Mouse (Mus musculus) spleen, postnatal 14 days (tissue): ENCODE data around the gene Dmkn.

ENCODE experiments used
- DNase-seq, 2 experiments: peaks; one replicate each; pipeline ENCODE4 v3.0.0; 2021 to 2022; ENCODE audit warnings: low spot score in 2 of 2

Dmkn gene

DNA sequence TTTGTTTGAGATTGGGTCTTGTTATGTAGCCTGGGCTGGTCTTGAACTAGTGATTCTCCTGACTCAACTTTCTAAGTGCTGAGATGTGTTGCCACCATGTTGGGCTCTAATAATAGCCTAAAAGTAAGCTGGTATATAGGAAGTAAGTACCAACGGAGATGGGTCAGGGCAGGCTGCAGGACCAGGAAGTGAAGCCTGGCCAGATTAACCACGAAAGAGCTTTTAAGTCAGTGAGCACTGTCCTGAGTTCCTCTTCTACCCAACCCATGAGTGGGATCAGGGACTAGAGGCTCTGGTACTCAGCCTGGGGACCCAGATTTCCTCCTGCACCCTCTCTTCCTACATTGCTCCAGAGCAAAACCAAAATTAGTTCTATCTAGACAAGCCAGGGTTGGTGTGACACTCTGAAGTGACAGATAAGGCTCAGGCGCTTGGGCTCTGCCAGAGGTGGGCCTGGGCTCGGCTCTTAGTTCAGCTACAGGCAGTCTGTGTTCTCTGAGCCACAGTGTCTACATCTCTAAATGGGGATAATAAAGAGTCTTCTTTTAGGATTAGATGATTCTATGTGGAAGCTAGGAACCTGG, 1.7 kb upstream of the Dmkn start:
- no peak for DNase-seq

DNA sequence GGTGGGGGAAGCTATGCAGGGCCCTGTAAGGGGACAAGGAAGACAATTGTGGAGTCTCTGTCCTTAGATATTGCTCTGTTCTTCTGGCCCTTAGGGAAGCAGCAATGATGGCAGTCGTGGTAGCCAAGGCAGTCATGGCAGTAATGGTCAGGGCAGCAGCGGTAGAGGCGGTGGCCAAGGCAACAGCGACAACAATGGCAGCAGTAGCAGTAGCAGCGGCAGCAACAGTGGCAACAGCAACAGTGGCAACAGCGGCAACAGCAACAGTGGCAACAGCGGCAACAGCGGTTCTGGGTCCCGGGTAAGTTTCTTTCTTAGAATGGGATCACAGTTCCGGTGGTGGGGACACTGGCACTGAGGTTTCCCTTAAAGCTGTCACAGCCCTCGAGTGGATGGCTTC, 1.6 kb downstream of the Dmkn start:
- no peak for DNase-seq

DNA sequence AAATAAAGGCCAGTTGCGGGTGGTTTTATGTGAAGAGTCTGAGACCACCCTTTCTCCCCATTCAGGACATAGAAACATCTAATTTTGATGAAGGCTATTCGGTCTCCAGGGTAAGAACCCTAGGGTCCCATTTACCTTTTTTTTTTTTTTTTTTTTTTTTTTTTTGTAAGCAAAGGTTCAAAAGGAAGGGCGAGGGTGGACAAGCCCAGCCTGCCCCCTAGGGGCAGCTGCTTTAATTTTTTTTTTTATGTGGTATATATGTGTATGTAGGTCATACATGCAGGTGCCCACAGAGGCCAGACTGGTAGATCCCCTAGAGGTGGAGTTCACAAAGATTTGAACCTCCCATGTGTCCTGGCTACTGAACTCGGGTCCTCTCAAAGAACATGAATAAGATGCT, 2.9 kb downstream of the Dmkn start:
- no peak for DNase-seq

DNA sequence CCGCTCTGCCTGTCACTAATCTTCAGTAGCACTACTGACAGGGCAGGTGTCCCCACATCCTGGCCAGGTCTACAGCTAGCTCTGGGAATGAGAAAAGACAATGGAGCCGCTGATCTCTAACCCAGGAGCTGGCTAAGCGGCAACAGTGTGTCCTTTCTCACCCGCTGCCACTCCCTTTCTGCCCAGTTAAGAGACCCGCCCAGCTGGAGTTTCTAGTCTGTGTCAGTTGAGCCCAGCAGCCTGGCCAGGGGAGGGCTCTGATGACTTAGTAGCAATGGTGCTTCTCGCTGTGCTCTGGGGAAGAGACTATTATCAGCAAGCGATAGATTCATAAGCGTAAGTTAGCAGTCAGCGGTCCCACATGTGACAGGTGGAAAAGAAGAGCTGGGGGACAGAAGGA, 5.7 kb downstream of the Dmkn start:
- DNase-seq, result no peak

DNA sequence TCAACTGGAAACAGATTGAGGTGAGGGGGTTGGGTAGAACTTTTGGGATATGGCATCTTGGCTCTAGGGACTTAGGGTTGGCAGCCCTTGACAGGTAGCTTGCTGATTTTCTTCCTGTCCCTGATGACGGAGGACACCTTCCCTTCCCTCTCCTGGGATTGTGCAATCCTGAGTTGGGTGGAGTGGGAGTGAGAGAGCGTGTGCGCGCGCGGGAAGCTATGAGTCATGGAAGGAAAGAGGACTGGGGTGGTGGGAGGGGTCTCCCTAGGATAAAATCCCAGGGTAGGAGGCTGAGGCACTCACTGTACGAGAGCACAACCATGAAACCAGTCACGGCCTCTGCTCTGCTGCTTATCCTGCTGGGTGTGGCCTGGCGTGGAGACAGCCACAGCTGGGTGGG, 12.5 kb downstream of the Dmkn start:
- no peak for DNase-seq

DNA sequence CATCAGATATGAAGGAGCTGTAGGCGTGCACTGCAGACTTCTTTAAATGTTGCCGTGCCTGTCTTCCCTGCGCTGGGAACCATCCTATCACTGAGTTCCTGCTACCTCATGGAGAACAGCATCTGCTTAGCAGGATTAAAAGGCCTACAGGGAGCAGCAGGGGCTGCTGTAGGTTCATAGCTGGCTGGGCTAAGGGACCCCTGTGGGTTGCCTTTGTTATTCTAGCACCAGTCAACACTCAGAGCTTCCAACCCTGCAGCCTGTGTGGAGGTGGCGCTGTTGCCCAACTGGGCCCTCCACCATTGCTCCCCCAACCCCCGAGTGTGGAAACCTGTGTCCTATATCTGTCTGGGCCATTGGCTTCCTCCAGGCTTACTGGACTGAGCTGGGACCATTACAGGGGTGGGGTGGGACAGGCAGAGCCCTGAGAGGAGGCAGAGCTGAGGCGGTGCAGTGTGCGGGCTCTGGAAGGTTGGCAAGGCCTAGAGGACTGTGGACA, 13.6 kb downstream of the Dmkn start:
- DNase-seq, result no peak

DNA sequence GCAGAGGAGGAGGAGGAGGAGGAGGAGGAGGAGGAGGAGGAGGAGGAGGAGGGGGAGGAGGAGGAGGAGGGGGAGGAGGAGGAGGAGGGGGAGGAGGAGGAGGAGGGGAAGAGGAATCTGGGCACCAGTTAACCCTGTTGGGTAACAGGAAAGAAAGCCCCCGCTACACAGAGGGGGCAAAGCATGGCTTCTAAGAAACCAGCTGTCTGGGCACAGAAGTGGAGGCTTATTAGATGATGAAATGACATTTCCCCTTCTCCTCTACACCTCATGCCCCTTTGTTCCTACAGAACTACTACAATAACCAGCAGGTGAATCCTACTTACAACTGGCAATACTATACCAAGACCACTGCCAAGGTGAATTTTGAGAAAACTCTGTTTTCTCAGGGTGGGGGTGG, 14.4 kb downstream of the Dmkn start:
- DNase-seq, result no peak

DNA sequence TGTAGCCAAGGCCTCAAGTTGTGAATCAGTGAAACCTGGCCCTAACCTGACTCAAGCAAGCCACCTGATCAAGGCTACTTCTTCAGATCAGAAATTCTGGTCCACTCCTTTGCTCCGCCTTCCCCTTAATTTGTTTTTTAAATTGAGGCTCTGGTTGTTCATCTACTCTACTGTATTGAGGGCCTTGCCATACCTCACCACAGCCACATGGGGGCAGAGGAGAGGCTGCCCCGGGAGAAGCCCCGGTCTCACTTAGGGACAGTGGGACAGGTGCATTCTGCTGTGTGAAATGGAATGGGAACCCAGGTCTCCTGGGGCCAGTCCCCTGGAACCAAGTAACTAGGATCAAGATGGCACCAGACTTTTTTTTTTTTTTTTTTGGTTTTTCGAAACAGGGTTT, 18.2 kb downstream of the Dmkn start:
- no peak for DNase-seq

DNA sequence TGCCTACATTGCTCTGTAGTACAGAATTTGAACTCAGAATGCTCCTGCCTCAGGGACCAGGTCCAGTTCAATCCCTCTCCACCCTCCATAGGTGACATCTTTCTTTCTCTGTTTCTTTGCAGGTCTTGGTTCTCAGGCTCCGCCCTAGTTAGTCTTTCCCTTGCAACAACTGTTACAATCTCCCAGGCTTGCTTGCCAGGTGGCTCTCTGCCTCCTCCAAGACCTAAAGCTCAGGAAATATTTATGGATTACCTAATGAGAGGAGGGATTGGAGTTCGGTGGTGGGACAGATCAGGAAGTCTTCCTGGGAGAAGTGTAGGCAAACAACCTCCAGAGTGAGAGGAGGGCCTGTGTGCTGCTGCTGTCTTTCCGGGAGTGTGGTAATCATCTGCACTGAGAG, 19.1 kb downstream of the Dmkn start:
- DNase-seq, result no peak

DNA sequence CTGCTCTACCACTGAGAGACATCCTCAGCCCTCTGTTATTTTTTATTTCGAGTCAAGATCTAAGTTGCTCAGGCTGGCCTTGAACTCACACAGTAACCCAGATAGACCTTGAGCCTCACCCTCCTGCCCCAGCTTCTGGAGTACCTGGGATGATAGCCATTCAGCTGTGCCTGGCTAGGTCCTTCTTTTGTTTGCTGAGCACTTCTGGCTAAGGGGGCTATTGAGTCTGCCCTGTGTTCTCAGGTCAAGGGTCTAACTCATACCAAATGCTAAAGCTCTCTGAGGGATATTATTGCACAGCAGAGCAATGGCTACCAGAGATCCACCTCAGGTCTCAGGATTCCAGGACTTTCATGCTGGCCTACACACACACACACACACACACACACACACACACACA, 21.6 kb downstream of the Dmkn start:
- DNase-seq, result no peak

DNA sequence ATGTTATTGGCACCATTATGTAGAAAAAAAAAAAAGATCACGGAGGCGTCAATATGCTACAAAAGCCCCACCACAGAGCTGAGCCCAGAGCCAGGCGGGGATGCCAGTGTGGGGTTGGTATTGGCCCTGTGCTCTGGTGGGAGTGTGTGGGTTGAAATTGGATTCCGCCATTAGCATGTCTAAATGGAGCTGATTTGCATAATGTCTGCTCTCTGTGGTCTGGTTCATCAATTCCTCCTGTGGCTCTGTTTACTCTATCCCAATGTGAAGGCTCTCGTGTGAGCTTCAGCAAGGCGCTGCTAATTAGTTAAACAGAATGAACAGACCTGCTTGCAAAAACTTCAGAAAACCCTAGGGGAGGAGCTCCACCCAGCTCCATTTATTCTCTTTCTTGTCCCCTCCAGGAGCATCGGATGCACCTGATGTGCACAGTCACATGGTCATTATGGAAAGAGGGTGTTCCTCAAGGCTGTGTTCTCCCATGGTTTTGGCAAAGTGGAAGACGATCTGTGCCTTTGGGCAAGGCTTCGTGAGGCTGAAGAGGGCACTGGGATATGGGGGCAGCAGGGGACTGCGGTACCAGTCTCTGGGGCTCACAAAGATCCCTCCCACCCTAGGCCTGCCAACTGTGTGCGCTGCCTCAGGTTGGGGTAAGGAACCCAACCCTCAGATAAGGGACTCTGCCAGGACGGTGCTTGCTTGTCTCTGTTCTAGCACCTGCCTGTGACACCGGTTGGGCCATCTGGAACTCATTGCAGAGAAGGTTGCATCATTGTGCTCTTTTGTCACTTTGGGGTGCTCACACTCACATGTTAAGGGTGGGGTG, 22.4 kb downstream of the Dmkn start:
- no peak for DNase-seq

DNA sequence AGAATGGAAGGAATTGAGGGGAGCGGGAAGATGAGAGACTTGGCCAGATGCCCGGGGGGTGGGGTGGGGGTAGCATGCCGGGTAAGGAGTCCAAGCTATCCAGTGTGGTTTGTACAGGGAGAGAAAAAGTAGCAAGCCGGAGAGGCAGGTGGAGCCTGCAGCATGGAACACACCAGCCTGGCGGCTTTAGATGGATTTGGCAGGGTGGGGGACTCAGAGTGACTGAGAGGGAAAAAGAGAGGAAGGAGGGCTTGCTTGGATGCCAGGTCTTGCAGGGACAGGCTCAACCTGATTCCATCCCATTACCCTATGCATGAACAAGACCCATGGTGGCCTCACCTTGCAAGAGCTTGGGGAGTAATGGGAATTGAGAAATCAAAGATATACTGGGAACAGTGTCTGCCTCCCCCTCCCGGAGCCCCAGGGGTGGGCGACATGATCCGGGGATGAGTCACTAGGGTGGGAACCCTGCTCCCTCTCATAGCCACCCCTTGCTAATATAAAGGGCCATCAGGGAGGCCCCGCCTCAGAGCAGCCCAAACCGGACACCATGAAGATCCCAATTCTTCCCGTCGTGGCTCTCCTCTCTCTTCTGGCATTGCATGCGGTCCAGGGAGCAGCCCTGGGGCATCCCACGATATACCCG, 23.9 kb downstream of the Dmkn start, which contains the start of gene Krtdap:
Krtdap (plus strand) TSS at position 520 of the 646 bp plus-strand sequence.
- no peak for DNase-seq

DNA sequence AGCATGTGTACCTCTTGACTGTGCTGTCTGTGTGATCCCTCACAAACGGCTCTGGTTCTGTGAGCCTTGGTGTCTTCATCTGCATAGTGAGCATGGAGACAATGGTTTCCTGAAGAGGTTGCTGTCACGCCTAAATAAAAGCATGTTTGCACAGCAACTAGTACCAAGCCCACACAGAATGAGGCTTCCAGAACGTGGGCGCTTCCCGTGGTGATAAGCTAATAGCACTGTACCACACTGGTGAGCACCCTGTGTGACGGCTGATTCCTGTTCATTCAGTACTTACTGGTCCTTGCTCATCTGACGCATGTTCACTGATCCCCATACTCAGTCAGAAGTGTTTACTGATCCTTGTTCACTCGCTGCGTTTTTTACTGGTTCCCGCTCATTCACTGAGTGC, 26.6 kb downstream of the Dmkn start:
- DNase-seq, result no peak

DNA sequence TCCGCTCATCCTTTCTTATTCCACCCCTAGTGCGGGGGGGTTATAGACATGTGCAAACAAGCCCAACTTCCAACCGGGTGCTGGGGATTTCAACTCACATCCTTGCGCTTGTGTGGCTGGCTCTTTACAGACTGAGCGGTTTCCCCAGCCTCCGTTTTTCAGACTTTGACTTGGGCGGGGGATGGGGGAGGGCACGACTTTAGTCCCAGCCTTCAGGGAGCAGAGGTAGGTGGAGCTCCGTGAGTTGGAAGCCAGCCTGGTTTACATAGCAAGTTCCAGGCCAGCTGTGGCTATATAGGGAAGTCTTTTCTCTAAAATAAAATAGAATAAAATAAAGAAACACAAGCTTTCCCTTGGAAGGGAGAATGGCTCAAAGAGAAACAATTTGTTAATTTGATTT, 28.4 kb downstream of the Dmkn start:
- no peak for DNase-seq

DNA sequence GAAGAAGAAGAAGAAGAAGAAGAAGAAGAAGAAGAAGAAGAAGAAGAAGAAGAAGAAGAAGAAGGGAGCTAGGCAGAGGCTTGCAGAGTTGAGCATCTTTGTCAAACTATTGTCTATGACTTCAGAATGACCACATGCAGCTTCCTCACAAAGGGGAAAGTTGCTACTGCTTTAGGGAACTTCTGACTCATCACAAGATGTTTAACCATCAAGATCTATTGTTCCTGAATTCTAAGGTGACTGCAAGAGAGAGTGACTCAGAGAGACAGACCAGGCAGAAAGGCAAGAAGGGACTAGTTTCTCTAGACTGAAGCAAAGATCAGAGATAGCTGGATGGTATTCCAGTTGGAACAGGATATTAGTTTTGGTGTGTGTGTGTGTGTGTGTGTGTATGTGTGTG, 31.4 kb downstream of the Dmkn start:
- no peak for DNase-seq

DNA sequence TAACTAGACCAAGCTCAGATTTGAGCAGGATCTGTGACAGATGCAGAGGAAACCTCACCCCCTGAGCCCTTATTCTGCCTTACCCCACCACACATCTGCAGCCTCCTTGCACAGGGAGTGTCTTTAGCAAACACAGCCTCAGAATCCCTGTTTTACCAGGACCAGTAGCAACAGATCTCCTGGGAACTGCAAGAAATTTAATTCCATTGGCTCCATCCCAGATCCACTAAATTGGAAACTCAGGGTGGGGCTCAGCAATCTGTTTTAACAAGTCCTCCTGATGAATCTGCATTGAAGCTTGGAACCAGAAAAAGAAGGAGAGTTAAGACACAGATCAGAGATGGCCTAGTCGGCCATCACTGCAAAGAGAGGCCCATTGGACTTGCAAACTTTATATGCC, 33.2 kb downstream of the Dmkn start:
- no peak for DNase-seq

DNA sequence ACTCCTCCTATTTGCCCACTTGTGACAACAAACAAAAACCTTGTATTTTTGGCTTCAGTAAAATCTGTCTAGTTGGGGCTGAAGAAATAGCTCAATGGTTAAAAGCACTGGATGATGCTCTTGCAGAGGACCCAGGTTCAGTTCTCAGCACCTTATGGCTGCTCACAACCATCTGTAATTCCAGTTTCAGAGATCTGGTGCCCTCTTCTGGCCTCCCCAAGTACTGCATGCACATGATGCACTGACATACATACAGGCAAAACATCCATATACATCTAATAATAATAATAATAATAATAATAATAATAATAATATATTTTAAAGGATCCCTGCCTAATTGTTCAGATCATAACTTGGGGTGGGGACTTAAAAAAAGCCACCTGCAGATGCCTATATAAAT, 37.1 kb downstream of the Dmkn start:
- no peak for DNase-seq

DNA sequence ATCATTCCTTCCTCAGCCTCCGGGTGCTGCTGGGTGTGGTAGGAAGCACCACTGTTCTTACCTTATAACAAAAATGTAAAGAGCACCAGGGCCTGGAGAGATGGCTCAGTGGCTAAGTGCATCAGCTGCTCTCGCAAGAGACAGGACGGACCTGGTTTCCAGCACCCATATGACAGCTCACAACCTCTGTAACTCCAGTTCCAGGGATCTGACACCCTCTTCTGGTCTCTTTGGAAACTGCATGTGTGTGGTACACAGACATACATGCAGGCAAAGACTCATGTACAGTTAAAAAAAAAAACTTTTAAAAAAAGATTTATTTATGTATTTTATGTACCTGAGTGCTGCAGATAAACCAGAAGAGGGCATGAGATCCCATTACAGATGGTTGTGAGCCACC, 39.7 kb downstream of the Dmkn start:
- DNase-seq, result no peak

DNA sequence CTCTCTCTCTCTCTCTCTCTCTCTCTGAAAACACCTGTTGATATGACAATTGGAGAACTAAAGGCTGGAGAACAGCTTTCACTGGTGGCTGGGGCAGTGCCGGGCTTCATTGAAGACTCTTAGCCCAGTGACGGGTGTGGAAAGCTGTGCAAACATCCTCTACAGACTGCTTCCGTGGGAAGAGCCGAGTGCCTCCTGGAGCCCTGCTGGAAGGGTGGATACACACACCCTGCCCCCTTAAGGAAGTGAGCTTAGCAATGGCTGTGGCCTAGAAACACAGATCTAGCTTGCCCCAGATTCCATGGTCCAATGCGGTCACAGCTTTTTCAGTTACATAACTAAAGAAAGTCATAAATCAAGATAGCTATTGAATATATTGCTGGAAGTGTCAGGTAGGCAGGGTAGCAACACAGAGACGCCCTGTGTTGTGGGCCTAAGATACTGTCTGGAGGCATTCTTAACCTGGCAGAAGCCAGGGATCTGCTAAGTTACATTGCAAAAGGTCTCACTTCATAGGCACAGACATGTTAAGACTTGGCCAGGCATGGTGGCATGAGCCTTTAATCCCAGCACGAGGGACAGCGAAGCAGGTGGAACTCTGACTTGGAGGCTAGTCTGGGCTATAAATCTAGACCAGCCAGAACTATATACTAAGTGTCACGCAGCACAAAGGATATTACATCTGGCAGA, 40.6 kb downstream of the Dmkn start:
- no peak for DNase-seq

DNA sequence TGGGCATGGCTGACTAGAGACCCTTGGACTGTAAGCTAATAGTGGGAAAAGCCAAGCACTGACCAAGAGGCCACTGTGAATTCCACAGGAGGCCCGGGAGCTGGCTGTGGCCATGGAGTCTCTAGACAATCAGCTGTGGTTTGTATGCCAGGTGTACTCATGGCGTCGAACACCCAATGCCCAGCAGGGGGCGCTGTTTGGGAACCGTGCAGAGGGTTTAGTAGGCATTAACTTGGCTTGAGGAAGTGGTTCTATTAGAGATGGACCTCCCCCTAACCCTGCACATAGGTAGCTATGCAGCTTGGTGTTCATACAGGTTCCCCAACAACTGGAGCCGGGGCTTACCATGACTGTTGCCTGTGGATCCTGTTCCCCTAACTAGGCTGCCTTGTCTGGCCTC, 42.4 kb downstream of the Dmkn start:
- DNase-seq, result peak; percentile 45 to 75

DNA sequence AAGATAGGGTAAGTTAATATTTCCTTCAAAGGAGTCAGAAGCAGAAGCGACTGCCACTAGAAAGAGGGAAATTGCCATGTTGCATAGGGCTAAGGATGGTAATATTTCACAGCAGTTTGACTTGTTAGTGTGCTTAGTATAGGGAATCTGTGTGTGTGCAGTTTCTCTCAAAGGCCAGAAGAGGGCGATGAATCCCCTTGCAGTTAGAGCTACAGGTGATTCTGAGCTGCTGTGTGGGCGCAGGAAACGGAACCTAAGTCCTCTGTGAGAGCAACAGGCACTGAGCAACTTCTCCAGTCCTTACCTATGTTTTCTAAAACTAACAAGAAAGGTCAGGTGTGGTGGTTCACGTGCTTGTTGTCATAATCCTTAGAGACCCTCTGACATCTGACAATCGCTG, 46.8 kb downstream of the Dmkn start:
- DNase-seq, result no peak

DNA sequence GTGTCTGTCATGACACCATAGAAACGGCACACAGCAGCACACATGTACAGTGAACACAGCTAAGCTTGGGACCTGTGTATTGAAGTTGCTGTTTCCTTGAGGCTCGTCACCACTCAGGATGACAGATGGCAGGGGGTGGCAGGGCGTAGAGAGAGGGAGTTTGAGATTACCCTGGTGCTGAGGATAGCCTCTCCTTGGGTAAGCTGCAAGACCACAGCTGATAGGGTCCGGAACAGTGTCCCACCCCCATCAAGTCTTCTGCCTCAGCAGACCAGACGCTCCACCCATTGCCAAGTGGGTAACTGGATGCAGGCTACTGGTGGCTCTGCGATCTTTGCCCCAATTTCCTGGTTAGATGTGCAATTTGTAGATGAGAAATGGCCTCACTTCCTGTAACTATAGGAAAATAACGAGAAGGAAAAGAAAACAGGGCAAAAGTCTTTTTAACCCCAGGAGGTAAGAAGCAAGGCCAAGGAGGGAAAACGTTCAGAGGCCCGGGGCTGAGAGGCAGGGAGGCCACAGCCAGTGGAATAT, 48.3 kb downstream of the Dmkn start:
- no peak for DNase-seq
